Mouse (Mus musculus): ENCODE data around the gene Eif5. TPM values are rescaled to one million over a fixed set of nuclear protein-coding genes. Genes with fewer than 3 reads are reported as not detected.

Gene Eif5
- polyA plus RNA-seq, 2 experiments, result 129 to 474 TPM

DNA sequence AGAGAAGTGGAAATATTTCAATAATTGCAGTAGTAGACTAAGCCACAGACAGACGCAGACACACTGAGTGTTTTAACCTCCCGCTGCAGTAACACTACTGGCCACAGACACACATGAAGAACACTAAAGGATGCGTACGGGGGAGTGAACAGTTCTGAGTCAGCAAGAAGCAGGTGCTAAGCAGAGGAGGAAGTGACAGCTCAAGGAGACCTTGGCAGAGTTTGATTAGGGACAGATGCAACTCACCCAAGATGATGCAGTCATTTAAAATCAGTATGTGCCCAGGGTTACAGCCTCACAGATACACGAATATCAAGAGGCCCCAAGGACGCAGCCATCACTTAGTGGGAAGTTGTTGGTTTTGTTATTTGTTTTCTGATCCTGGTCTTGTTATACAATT lies 21.0 kb upstream of the Eif5 start:
- H3K9me3 ChIP-seq (ENCODE audit: control insufficient read depth, low read length), result no peaks in the 10 kb centered on the region

GRCm38 (mm10) chr12:111517901-111518300 lies 19.9 kb upstream of the Eif5 start:
- WGBS, result 62% methylated on average over 4 of the region's 4 CpGs
- Histone ChIP-seq H3K36me3 (ENCODE audit: control insufficient read depth, insufficient read depth, low read length) (no peaks in the 10 kb centered on the region), H3K4me3 (replicated peaks; ENCODE audit: low read length) (no peak overlapping the region), H3K27ac (replicated peaks; ENCODE audit: low read depth, low read length) (no peak overlapping the region), H3K9ac (ENCODE audit: low read depth, low read length, severe bottlenecking) (no peak overlapping the region), H3K9me3 (ENCODE audit: control insufficient read depth, low read length) (no peaks in the 10 kb centered on the region), H3K4me1 (ENCODE audit: control insufficient read depth, insufficient read depth, low read length) (no peaks in the 10 kb centered on the region), H3K4me2 (replicated peaks; ENCODE audit: low read depth, low read length, severe bottlenecking) (no peak overlapping the region), H3K27me3 (ENCODE audit: control insufficient read depth, insufficient read depth, low read length) (no peaks in the 10 kb centered on the region)
- DNase-seq (ENCODE audit: low spot score) (no peak), ATAC-seq (ENCODE audit: low FRiP score, low read depth) (no peak)
- no peak for TF ChIP-seq POLR2A (IDR thresholded peaks at IDR 0.05; ENCODE audit: borderline replicate concordance, extremely low read depth, insufficient read depth, insufficient read length)

More for the DNA sequence above, 21.0 kb upstream of the Eif5 start:
- Histone ChIP-seq H3K9ac (ENCODE audit: low read depth, low read length, severe bottlenecking) (no peak overlapping the region), H3K36me3 (ENCODE audit: control insufficient read depth, insufficient read depth, low read length) (no peaks in the 10 kb centered on the region), H3K27ac (replicated peaks; ENCODE audit: low read depth, low read length) (no peak overlapping the region), H3K4me2 (replicated peaks; ENCODE audit: low read depth, low read length, severe bottlenecking) (no peak overlapping the region), H3K4me3 (replicated peaks; ENCODE audit: low read length) (no peak overlapping the region), H3K27me3 (ENCODE audit: control insufficient read depth, insufficient read depth, low read length) (no peaks in the 10 kb centered on the region), H3K4me1 (ENCODE audit: control insufficient read depth, insufficient read depth, low read length) (no peaks in the 10 kb centered on the region)
- TF ChIP-seq POLR2A (IDR thresholded peaks at IDR 0.05; ENCODE audit: borderline replicate concordance, extremely low read depth, insufficient read depth, insufficient read length), result no peak
- 84% methylated on average over 6 of the region's 6 CpGs for WGBS
- no peak for ATAC-seq (ENCODE audit: low FRiP score, low read depth)
- no peak for DNase-seq (ENCODE audit: low spot score)

GRCm38 (mm10) chr12:111518391-111518790 lies 19.4 kb upstream of the Eif5 start:
- H3K4me1 ChIP-seq (ENCODE audit: control insufficient read depth, insufficient read depth, low read length), result no peaks in the 10 kb centered on the region
- H3K9ac ChIP-seq (ENCODE audit: low read depth, low read length, severe bottlenecking), result no peak overlapping the region
- WGBS, result 85% methylated on average over 9 of the region's 9 CpGs
- H3K9me3 ChIP-seq (ENCODE audit: control insufficient read depth, low read length), result no peaks in the 10 kb centered on the region
- no peak for ATAC-seq (ENCODE audit: low FRiP score, low read depth)
- H3K4me3 ChIP-seq (replicated peaks; ENCODE audit: low read length), result no peak overlapping the region
- H3K27me3 ChIP-seq (ENCODE audit: control insufficient read depth, insufficient read depth, low read length), result no peaks in the 10 kb centered on the region
- no peaks in the 10 kb centered on the region for H3K36me3 ChIP-seq (ENCODE audit: control insufficient read depth, insufficient read depth, low read length)
- DNase-seq (ENCODE audit: low spot score), result no peak
- no peak for TF ChIP-seq POLR2A (IDR thresholded peaks at IDR 0.05; ENCODE audit: borderline replicate concordance, extremely low read depth, insufficient read depth, insufficient read length)
- H3K27ac ChIP-seq (replicated peaks; ENCODE audit: low read depth, low read length), result no peak overlapping the region
- no peak overlapping the region for H3K4me2 ChIP-seq (replicated peaks; ENCODE audit: low read depth, low read length, severe bottlenecking)

DNA sequence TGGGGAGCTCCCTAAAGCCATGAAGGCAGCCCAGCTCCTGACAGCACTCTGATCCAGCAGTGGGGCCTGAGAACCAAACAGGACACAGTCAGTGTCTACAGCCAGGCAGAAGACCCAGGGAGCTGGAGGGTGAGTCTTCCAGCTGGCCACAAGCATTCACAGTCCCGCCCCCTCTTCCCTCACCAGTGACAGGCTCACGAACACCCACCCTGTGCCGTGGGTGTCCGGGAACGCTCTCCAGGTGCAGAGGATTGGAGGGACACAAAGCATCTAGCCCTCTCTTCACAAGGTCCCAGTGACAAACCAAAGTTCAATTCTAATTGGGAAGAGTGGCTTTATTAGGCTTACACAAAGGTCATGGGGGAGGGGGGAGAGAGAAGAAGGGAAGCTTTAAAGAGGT lies 18.0 kb upstream of the Eif5 start:
- H3K4me2 ChIP-seq (replicated peaks; ENCODE audit: low read depth, low read length, severe bottlenecking), result no peak overlapping the region
- WGBS, result 67% methylated on average over 5 of the region's 5 CpGs
- H3K27ac ChIP-seq (replicated peaks; ENCODE audit: low read depth, low read length), result no peak overlapping the region
- DNase-seq (ENCODE audit: low spot score) (no peak), ATAC-seq (ENCODE audit: low FRiP score, low read depth) (no peak)
- no peak for TF ChIP-seq POLR2A (IDR thresholded peaks at IDR 0.05; ENCODE audit: borderline replicate concordance, extremely low read depth, insufficient read depth, insufficient read length)
- no peaks in the 10 kb centered on the region for H3K36me3 ChIP-seq (ENCODE audit: control insufficient read depth, insufficient read depth, low read length)
- H3K9me3 ChIP-seq (ENCODE audit: control insufficient read depth, low read length), result no peaks in the 10 kb centered on the region
- H3K9ac ChIP-seq (ENCODE audit: low read depth, low read length, severe bottlenecking), result no peak overlapping the region
- H3K4me3 ChIP-seq (replicated peaks; ENCODE audit: low read length), result no peak overlapping the region
- H3K4me1 ChIP-seq (ENCODE audit: control insufficient read depth, insufficient read depth, low read length), result no peaks in the 10 kb centered on the region
- no peaks in the 10 kb centered on the region for H3K27me3 ChIP-seq (ENCODE audit: control insufficient read depth, insufficient read depth, low read length)

DNA sequence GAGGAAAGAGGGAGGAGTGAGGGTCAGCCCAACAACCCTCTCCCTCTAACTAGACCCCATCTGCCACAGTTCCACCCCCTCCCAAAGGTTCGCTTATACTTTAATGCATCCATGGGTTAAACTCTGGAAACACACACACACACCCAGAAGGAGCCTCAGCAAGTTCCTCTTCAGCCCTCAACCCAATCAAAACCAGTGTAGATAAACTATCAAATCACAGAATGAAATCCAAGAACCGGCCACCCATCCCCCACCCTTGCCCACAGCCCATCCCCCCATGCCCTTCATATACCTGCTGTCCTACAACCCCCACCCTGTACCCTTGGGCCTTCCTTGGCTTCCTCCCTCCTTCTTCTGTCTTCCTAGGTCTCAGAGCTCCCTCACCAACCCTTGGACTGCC lies 16.8 kb upstream of the Eif5 start:
- Histone ChIP-seq H3K9me3 (ENCODE audit: control insufficient read depth, low read length) (no peaks in the 10 kb centered on the region), H3K36me3 (ENCODE audit: control insufficient read depth, insufficient read depth, low read length) (no peaks in the 10 kb centered on the region), H3K27me3 (ENCODE audit: control insufficient read depth, insufficient read depth, low read length) (no peaks in the 10 kb centered on the region), H3K4me3 (replicated peaks; ENCODE audit: low read length) (no peak overlapping the region), H3K4me1 (ENCODE audit: control insufficient read depth, insufficient read depth, low read length) (no peaks in the 10 kb centered on the region), H3K4me2 (replicated peaks; ENCODE audit: low read depth, low read length, severe bottlenecking) (no peak overlapping the region), H3K9ac (ENCODE audit: low read depth, low read length, severe bottlenecking) (no peak overlapping the region), H3K27ac (replicated peaks; ENCODE audit: low read depth, low read length) (no peak overlapping the region)
- no peak for TF ChIP-seq POLR2A (IDR thresholded peaks at IDR 0.05; ENCODE audit: borderline replicate concordance, extremely low read depth, insufficient read depth, insufficient read length)
- DNase-seq (ENCODE audit: low spot score), result no peak
- no peak for ATAC-seq (ENCODE audit: low FRiP score, low read depth)
- 81% methylated on average over 2 of the region's 2 CpGs for WGBS

DNA sequence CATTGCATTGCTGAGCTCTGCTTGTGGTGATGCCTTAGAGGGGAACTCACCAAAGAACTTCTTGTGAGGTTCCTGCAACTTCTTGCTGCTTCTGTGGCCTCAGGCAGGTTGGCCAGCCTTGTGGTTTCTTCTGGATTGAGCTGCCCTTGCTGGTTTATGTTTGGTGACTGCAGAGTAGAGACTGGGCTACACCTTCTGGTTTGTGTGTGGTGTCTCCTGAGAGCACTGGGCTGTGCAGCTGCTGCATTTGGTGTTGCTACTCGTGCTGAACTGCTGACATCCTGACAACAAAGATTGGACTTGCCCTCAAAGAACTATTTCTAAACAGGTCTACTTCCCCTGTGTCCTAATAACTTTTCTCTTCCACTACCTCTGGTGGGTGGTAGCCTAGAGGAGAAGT lies 13.3 kb upstream of the Eif5 start:
- Histone ChIP-seq H3K4me2 (replicated peaks; ENCODE audit: low read depth, low read length, severe bottlenecking) (no peak overlapping the region), H3K9me3 (ENCODE audit: control insufficient read depth, low read length) (no peaks in the 10 kb centered on the region), H3K36me3 (ENCODE audit: control insufficient read depth, insufficient read depth, low read length) (no peaks in the 10 kb centered on the region), H3K4me3 (replicated peaks; ENCODE audit: low read length) (no peak overlapping the region), H3K9ac (ENCODE audit: low read depth, low read length, severe bottlenecking) (no peak overlapping the region), H3K27ac (replicated peaks; ENCODE audit: low read depth, low read length) (no peak overlapping the region), H3K27me3 (ENCODE audit: control insufficient read depth, insufficient read depth, low read length) (no peaks in the 10 kb centered on the region), H3K4me1 (ENCODE audit: control insufficient read depth, insufficient read depth, low read length) (no peaks in the 10 kb centered on the region)
- no peak for DNase-seq (ENCODE audit: low spot score)
- no peak for ATAC-seq (ENCODE audit: low FRiP score, low read depth)
- WGBS, result 64% methylated on average over 1 of the region's 1 CpGs
- TF ChIP-seq POLR2A (IDR thresholded peaks at IDR 0.05; ENCODE audit: borderline replicate concordance, extremely low read depth, insufficient read depth, insufficient read length), result no peak

Measured in limb, embryonic 14.5 days (tissue).